Comparison of ENCODE assay signal across 14 mouse cellular contexts in genomic region chr1:130733671-130734070, GRCm38 (mm10). TPM values are rescaled to one million over a fixed set of nuclear protein-coding genes. Genes with fewer than 3 reads are reported as not detected.
A peak's percentile ranks its signal among the peaks of the same experiment; 100 is the strongest.
DNase-seq lines count a peak whose midpoint lies in the region; ATAC-seq and TF ChIP-seq lines count a peak whose summit lies in the region.
"Had no signal": no experiment of that assay in that cellular context is flagged by ENCODE, and none has a peak within 500 bp of the region (broad histone marks: within the 10 kb centered on the region; RNA-seq: fewer than 3 reads in every experiment).

No protein-coding gene starts in this region.

- H3K9ac ChIP-seq in kidney, embryonic 14.5 days (ENCODE audit: low read depth, low read length) = no peak overlapping the region
- H3K9ac ChIP-seq in liver, embryonic 16.5 days (ENCODE audit: low read depth, low read length) = peak overlapping the region; percentile 63
- H3K9ac ChIP-seq in stomach, embryonic 15.5 days = no peak overlapping the region
- no peak overlapping the region for H3K9ac ChIP-seq in midbrain, embryonic 14.5 days (replicated peaks; ENCODE audit: low read length)
- H3K9ac ChIP-seq in forebrain, postnatal 0 days = no peak overlapping the region
- H3K9ac ChIP-seq: hindbrain, embryonic 13.5 days had no signal

- no peaks in the 10 kb centered on the region for H3K9me3 ChIP-seq in kidney, embryonic 14.5 days (ENCODE audit: control insufficient read depth, low read length)
- no peaks in the 10 kb centered on the region for H3K9me3 ChIP-seq in liver, embryonic 16.5 days (replicated peaks; ENCODE audit: control insufficient read depth, low read length)
- no peaks in the 10 kb centered on the region for H3K9me3 ChIP-seq in stomach, embryonic 15.5 days
- H3K9me3 ChIP-seq in midbrain, embryonic 14.5 days (ENCODE audit: control insufficient read depth, low read length) = no peaks in the 10 kb centered on the region
- no peaks in the 10 kb centered on the region for H3K9me3 ChIP-seq in forebrain, postnatal 0 days (ENCODE audit: low read length)
- H3K9me3 ChIP-seq: hindbrain, embryonic 13.5 days had no signal

- ATAC-seq in kidney, embryonic 14.5 days (ENCODE audit: low FRiP score, low TSS enrichment) = peak; percentile 71; the same call in 1 of the 2 replicates
- no peak for ATAC-seq in liver, embryonic 16.5 days (ENCODE audit: low read depth)
- peak; percentile 79 for ATAC-seq in stomach, embryonic 15.5 days (ENCODE audit: insufficient read depth, low FRiP score, low read depth)
- no peak for ATAC-seq in midbrain, embryonic 14.5 days (ENCODE audit: low FRiP score, low TSS enrichment)
- ATAC-seq in forebrain, postnatal 0 days = no peak
- ATAC-seq in activated CD4-positive, CD25-positive, alpha-beta regulatory T cell, adult 4 months = no peak

- DNase-seq in right cerebral cortex, adult 2 months (ENCODE audit: low spot score in 2 of 2) = peak; percentile 21 to 36
- DNase-seq in right cerebral cortex, postnatal 4 days = no peak
- DNase-seq in midbrain, embryonic 14.5 days = no peak
- no peak for DNase-seq in forebrain, postnatal 0 days
- DNase-seq: cerebellum, postnatal 25 days; heart, adult 2 months; right cerebral cortex, postnatal 14 days had no signal

- no peak overlapping the region for H3K4me2 ChIP-seq in kidney, embryonic 14.5 days (replicated peaks; ENCODE audit: low read depth, low read length)
- H3K4me2 ChIP-seq in liver, embryonic 16.5 days (ENCODE audit: low read depth, low read length) = peak overlapping the region; percentile 68
- peak overlapping the region; percentile 44 for H3K4me2 ChIP-seq in stomach, embryonic 15.5 days
- no peak overlapping the region for H3K4me2 ChIP-seq in midbrain, embryonic 14.5 days (ENCODE audit: low read length)
- H3K4me2 ChIP-seq in forebrain, postnatal 0 days (ENCODE audit: low read depth) = no peak overlapping the region
- H3K4me2 ChIP-seq: hindbrain, embryonic 13.5 days had no signal

- peaks cover 7% of the 10 kb centered on the region; the same call in 1 of the 2 replicates for H3K4me1 ChIP-seq in kidney, embryonic 14.5 days (ENCODE audit: control insufficient read depth, insufficient read depth, low read length)
- H3K4me1 ChIP-seq in liver, embryonic 16.5 days (ENCODE audit: control insufficient read depth, low read depth, low read length) = peaks cover 60% of the 10 kb centered on the region
- peaks cover 11% of the 10 kb centered on the region for H3K4me1 ChIP-seq in stomach, embryonic 15.5 days
- no peaks in the 10 kb centered on the region for H3K4me1 ChIP-seq in midbrain, embryonic 14.5 days (ENCODE audit: control insufficient read depth, insufficient read depth, low read length)
- no peaks in the 10 kb centered on the region for H3K4me1 ChIP-seq in forebrain, postnatal 0 days (ENCODE audit: insufficient read depth)

- 70% methylated on average over 4 of the region's 4 CpGs for WGBS in kidney, embryonic 14.5 days
- WGBS in liver, embryonic 16.5 days (ENCODE audit: insufficient replicate concordance) = 60% methylated on average over 4 of the region's 4 CpGs
- 67% methylated on average over 4 of the region's 4 CpGs for WGBS in stomach, embryonic 15.5 days
- 94% methylated on average over 4 of the region's 4 CpGs for WGBS in midbrain, embryonic 14.5 days
- WGBS in forebrain, postnatal 0 days = 93% methylated on average over 4 of the region's 4 CpGs

- H3K36me3 ChIP-seq in kidney, embryonic 14.5 days (ENCODE audit: control insufficient read depth, insufficient read depth, low read length) = no peaks in the 10 kb centered on the region
- H3K36me3 ChIP-seq in liver, embryonic 16.5 days (ENCODE audit: control insufficient read depth, insufficient read depth) = no peaks in the 10 kb centered on the region
- no peaks in the 10 kb centered on the region for H3K36me3 ChIP-seq in stomach, embryonic 15.5 days
- H3K36me3 ChIP-seq in midbrain, embryonic 14.5 days (ENCODE audit: control insufficient read depth, insufficient read depth, low read length) = no peaks in the 10 kb centered on the region
- H3K36me3 ChIP-seq in forebrain, postnatal 0 days (ENCODE audit: insufficient read depth) = no peaks in the 10 kb centered on the region
- H3K36me3 ChIP-seq: hindbrain, embryonic 13.5 days had no signal

- TF ChIP-seq CTCF in forebrain, postnatal 0 days (IDR thresholded peaks at IDR 0.05; ENCODE audit: low read depth) = no peak

- peak overlapping the region; percentile 4; the same call in 1 of the 2 replicates for H3K4me3 ChIP-seq in kidney, embryonic 14.5 days (ENCODE audit: low read length)
- H3K4me3 ChIP-seq in liver, embryonic 16.5 days (ENCODE audit: low read depth, low read length) = peak overlapping the region; percentile 65
- H3K4me3 ChIP-seq in stomach, embryonic 15.5 days (replicated peaks) = peak overlapping the region; percentile 41
- H3K4me3 ChIP-seq in midbrain, embryonic 14.5 days (replicated peaks; ENCODE audit: low read depth, low read length) = no peak overlapping the region
- H3K4me3 ChIP-seq in forebrain, postnatal 0 days (ENCODE audit: low read depth, low read length) = no peak overlapping the region
- H3K4me3 ChIP-seq: heart, adult 2 months; hindbrain, embryonic 13.5 days had no signal

- H3K27ac ChIP-seq in kidney, embryonic 14.5 days (ENCODE audit: low read depth, low read length) = peak overlapping the region; percentile 62; the same call in 1 of the 2 replicates
- peak overlapping the region; percentile 64 for H3K27ac ChIP-seq in liver, embryonic 16.5 days (ENCODE audit: low read length)
- H3K27ac ChIP-seq in stomach, embryonic 15.5 days = peak overlapping the region; percentile 84
- H3K27ac ChIP-seq in midbrain, embryonic 14.5 days (replicated peaks; ENCODE audit: low read depth, low read length) = no peak overlapping the region
- no peak overlapping the region for H3K27ac ChIP-seq in forebrain, postnatal 0 days (ENCODE audit: low read depth, low read length)
- H3K27ac ChIP-seq: heart, adult 2 months; hindbrain, embryonic 13.5 days had no signal

- no peaks in the 10 kb centered on the region for H3K27me3 ChIP-seq in kidney, embryonic 14.5 days (ENCODE audit: control insufficient read depth, insufficient read depth, low read length)
- H3K27me3 ChIP-seq in liver, embryonic 16.5 days (ENCODE audit: control insufficient read depth, insufficient read depth, low read depth, low read length) = no peaks in the 10 kb centered on the region
- no peaks in the 10 kb centered on the region for H3K27me3 ChIP-seq in stomach, embryonic 15.5 days (replicated peaks)
- no peaks in the 10 kb centered on the region for H3K27me3 ChIP-seq in midbrain, embryonic 14.5 days (ENCODE audit: control insufficient read depth, insufficient read depth, low read length)
- H3K27me3 ChIP-seq in forebrain, postnatal 0 days (ENCODE audit: insufficient read depth, low read length) = no peaks in the 10 kb centered on the region
- H3K27me3 ChIP-seq: hindbrain, embryonic 13.5 days had no signal

RNA-seq across cellular contexts. Expression of gene AA986860, which starts 1.9 kb away (rescaled TPM):
- polyA plus RNA-seq in kidney, embryonic 14.5 days (2014; fragmentation: Nextera tagmentation; extraction: Ambion mirVana) = 8.9 and 9.4 TPM in 2 replicates
- polyA plus RNA-seq in liver, embryonic 16.5 days (2015; fragmentation: Nextera tagmentation; extraction: Ambion mirVana) = 6.2 and 7.3 TPM in 2 replicates
- 32.3 and 36.7 TPM in 2 replicates for polyA plus RNA-seq in stomach, embryonic 15.5 days (2015; fragmentation: Nextera tagmentation; extraction: Ambion mirVana)
- polyA plus RNA-seq in midbrain, embryonic 14.5 days (2014; fragmentation: Nextera tagmentation; extraction: Ambion mirVana) = 0.18 and 0.28 TPM in 2 replicates
- total RNA-seq in forebrain, postnatal 0 days (2014; rRNA removed) = 0.33 and 0.69 TPM in 2 replicates
- polyA plus RNA-seq in forebrain, postnatal 0 days (2015; fragmentation: Nextera tagmentation; extraction: Ambion mirVana) = 0.29 and 0.48 TPM in 2 replicates
- under 1 TPM; 0.25 to 0.34 TPM for polyA plus RNA-seq in activated CD4-positive, CD25-positive, alpha-beta regulatory T cell, adult 4 months (2017; shearing (Covaris generic))

RNA-seq across cellular contexts. Expression of gene Pfkfb2, which starts 4.6 kb away (rescaled TPM):
- polyA plus RNA-seq in kidney, embryonic 14.5 days (2014; fragmentation: Nextera tagmentation; extraction: Ambion mirVana) = 5.0 and 8.2 TPM in 2 replicates
- 5.1 and 5.2 TPM in 2 replicates for polyA plus RNA-seq in liver, embryonic 16.5 days (2015; fragmentation: Nextera tagmentation; extraction: Ambion mirVana)
- polyA plus RNA-seq in stomach, embryonic 15.5 days (2015; fragmentation: Nextera tagmentation; extraction: Ambion mirVana) = 10.1 and 10.9 TPM in 2 replicates
- polyA plus RNA-seq in midbrain, embryonic 14.5 days (2014; fragmentation: Nextera tagmentation; extraction: Ambion mirVana) = 21.9 and 24.8 TPM in 2 replicates
- 39.5 and 42.0 TPM in 2 replicates for total RNA-seq in forebrain, postnatal 0 days (2014; rRNA removed)
- 14.6 and 20.2 TPM in 2 replicates for polyA plus RNA-seq in forebrain, postnatal 0 days (2015; fragmentation: Nextera tagmentation; extraction: Ambion mirVana)
- 1 to 10 TPM; 2.7 to 3.9 TPM for polyA plus RNA-seq in activated CD4-positive, CD25-positive, alpha-beta regulatory T cell, adult 4 months (2017; shearing (Covaris generic))

RNA-seq across cellular contexts. Expression of gene Yod1, which starts 16.5 kb away (rescaled TPM):
- 8.6 and 11.6 TPM in 2 replicates for polyA plus RNA-seq in kidney, embryonic 14.5 days (2014; fragmentation: Nextera tagmentation; extraction: Ambion mirVana)
- polyA plus RNA-seq in liver, embryonic 16.5 days (2015; fragmentation: Nextera tagmentation; extraction: Ambion mirVana) = 40.7 and 43.1 TPM in 2 replicates
- polyA plus RNA-seq in stomach, embryonic 15.5 days (2015; fragmentation: Nextera tagmentation; extraction: Ambion mirVana) = 14.1 and 15.1 TPM in 2 replicates
- polyA plus RNA-seq in midbrain, embryonic 14.5 days (2014; fragmentation: Nextera tagmentation; extraction: Ambion mirVana) = 14.7 and 15.4 TPM in 2 replicates
- 11.6 and 16.4 TPM in 2 replicates for total RNA-seq in forebrain, postnatal 0 days (2014; rRNA removed)
- 16.0 and 18.9 TPM in 2 replicates for polyA plus RNA-seq in forebrain, postnatal 0 days (2015; fragmentation: Nextera tagmentation; extraction: Ambion mirVana)
- 10 to 100 TPM; 19.3 to 20.3 TPM for polyA plus RNA-seq in activated CD4-positive, CD25-positive, alpha-beta regulatory T cell, adult 4 months (2017; shearing (Covaris generic))

RNA-seq across cellular contexts. Expression of gene Gm29427, which starts 18.1 kb away (rescaled TPM):
- polyA plus RNA-seq in kidney, embryonic 14.5 days (2014; fragmentation: Nextera tagmentation; extraction: Ambion mirVana) = not detected in 2 replicates
- not detected in 2 replicates for polyA plus RNA-seq in liver, embryonic 16.5 days (2015; fragmentation: Nextera tagmentation; extraction: Ambion mirVana)
- polyA plus RNA-seq in stomach, embryonic 15.5 days (2015; fragmentation: Nextera tagmentation; extraction: Ambion mirVana) = not detected in 2 replicates
- polyA plus RNA-seq in midbrain, embryonic 14.5 days (2014; fragmentation: Nextera tagmentation; extraction: Ambion mirVana) = not detected in 2 replicates
- total RNA-seq in forebrain, postnatal 0 days (2014; rRNA removed) = 0.43 TPM in 1 of 2 replicates, not detected in the other
- polyA plus RNA-seq in forebrain, postnatal 0 days (2015; fragmentation: Nextera tagmentation; extraction: Ambion mirVana) = not detected in 2 replicates
- not detected for polyA plus RNA-seq in activated CD4-positive, CD25-positive, alpha-beta regulatory T cell, adult 4 months (2017; shearing (Covaris generic))
- total RNA-seq: left cerebral cortex, postnatal 25 days; midbrain, postnatal 0 days had no signal
- polyA plus RNA-seq: midbrain, postnatal 0 days had no signal

Comparison
In these comparisons a context has a peak if more than half of its experiments do, and no peak if none do; other contexts are left out.
1. DNase-seq: peak in right cerebral cortex, adult 2 months (2 of 2); none in right cerebral cortex, postnatal 4 days (single experiment), midbrain, embryonic 14.5 days (single experiment) and forebrain, postnatal 0 days (single experiment).
2. ATAC-seq: peak in kidney, embryonic 14.5 days (single experiment) and stomach, embryonic 15.5 days (single experiment); none in liver, embryonic 16.5 days (single experiment), midbrain, embryonic 14.5 days (single experiment), forebrain, postnatal 0 days (single experiment) and activated CD4-positive, CD25-positive, alpha-beta regulatory T cell, adult 4 months (single experiment).
3. H3K27ac ChIP-seq: peak in kidney, embryonic 14.5 days (single experiment), liver, embryonic 16.5 days (single experiment) and stomach, embryonic 15.5 days (single experiment); none in midbrain, embryonic 14.5 days (single experiment) and forebrain, postnatal 0 days (single experiment).
4. H3K4me2 ChIP-seq: peak in liver, embryonic 16.5 days (single experiment) and stomach, embryonic 15.5 days (single experiment); none in kidney, embryonic 14.5 days (single experiment), midbrain, embryonic 14.5 days (single experiment) and forebrain, postnatal 0 days (single experiment).
5. H3K4me3 ChIP-seq: peak in kidney, embryonic 14.5 days (single experiment), liver, embryonic 16.5 days (single experiment) and stomach, embryonic 15.5 days (single experiment); none in midbrain, embryonic 14.5 days (single experiment) and forebrain, postnatal 0 days (single experiment).